Mouse (Mus musculus) cerebellum, adult (tissue): ENCODE results near the gene Olfr1317.

Experiments
- ATAC-seq: cut with Nextera tagmentation; 2 replicates; pipeline ENCODE4 v1.9.2; 2017; ENCODE audit warnings: mild to moderate bottlenecking, moderate library complexity, mixed read lengths; ENCODE audit not compliant: insufficient number of reproducible peaks, low FRiP score, low TSS enrichment

Olfr1317 gene

GRCm38 (mm10) chr2:112140029-112140428, at the start of gene Olfr1317:
Olfr1317 (plus strand) TSS chr2:112140329.
- no peak for ATAC-seq

GRCm38 (mm10) chr2:112096681-112097080, 43.4 kb upstream of the Olfr1317 start, which contains the start of gene Olfr1314:
Olfr1314 (minus strand) TSS chr2:112096781.
- ATAC-seq = no peak

GRCm38 (mm10) chr2:112115340-112115739, 24.8 kb upstream of the Olfr1317 start, which contains the start of gene Olfr1315-ps1:
Olfr1315-ps1 (minus strand) TSS chr2:112115440.
- no peak for ATAC-seq

GRCm38 (mm10) chr2:112134877-112135276, 5.3 kb upstream of the Olfr1317 start, which contains the start of gene Olfr1316:
Olfr1316 (minus strand) TSS chr2:112134977.
- ATAC-seq = no peak

GRCm38 (mm10) chr2:112153898-112154297, 13.8 kb downstream of the Olfr1317 start, which contains the start of gene Olfr1318:
Olfr1318 (plus strand) TSS chr2:112154198.
- ATAC-seq = no peak
